Mouse (Mus musculus): ENCODE measurements at regions not wholly inside any gene's neighbourhood (a gene's known extent, or its start where the extent isn't known, plus 50 kb on each side); places are given as distances from the start of the nearest gene placed in this dataset.
"Not testable (repeated sequence)": the region's sequence is repeated elsewhere in the genome, so short reads cannot be mapped to it uniquely, and the experiment has no call there.

DNA sequence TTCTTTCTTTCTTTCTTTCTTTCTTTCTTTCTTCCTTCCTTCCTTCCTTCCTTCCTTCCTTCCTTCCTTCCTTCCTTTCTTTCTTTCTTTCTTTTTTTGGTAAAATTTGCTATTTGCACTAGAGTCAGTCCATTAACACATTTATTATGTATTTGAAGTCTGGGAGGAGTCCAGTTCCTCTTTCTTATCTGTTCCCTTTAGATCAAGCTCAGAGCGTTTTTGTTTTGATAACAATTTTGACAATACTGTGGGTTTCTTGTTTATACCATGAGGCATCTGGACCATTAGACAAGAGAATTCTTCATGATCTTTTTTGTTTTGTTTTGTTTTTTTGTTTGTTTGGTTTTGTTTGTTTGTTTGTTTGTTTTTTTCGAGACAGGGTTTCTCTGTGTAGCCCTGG lies 52.3 kb upstream of the Cttnbp2 start:
- not testable (repeated sequence) for ATAC-seq (replicated peaks; ENCODE audit: low read depth, poor library complexity, severe bottlenecking)

DNA sequence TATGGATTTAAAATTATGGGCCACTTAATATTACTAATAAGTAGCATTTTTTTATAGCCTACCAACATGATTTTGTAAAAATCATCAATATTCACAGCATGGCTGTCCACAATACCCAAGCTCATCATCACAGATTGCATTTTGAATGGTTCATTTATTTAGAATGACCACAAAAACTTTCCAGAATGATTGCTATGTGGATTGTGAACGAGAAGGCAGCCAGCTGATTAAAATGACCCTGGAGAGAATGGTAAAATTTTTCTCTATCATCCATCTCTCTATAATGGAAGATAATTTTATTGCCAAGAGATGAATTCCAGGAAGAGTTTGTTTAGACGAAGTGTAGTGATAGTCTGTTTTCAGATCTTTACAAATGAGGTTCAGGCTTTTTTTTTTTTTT lies 54.6 kb upstream of the Cttnbp2 start:
- ATAC-seq (replicated peaks; ENCODE audit: low read depth, poor library complexity, severe bottlenecking), result no peak

DNA sequence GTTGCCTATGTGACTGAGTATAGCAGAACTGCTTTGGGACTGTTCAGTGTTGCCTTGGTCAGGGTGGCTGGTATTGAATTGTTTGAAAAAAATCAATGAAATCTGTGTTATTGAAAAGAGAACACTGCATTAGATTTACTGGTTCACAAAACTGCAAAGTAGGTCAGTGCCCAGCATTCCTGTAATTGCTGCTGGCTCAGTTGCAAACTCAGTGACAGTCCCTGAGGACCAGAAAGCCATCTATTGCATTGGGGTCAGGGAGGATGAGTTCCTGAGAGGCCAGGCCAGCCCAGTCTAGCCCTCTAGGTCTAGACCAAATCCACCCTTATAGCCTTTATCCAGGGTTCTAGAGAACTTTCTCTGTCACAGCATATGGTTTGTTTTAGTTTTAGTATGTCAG lies 63.9 kb upstream of the Cttnbp2 start:
- ATAC-seq (replicated peaks; ENCODE audit: low read depth, poor library complexity, severe bottlenecking), result no peak

DNA sequence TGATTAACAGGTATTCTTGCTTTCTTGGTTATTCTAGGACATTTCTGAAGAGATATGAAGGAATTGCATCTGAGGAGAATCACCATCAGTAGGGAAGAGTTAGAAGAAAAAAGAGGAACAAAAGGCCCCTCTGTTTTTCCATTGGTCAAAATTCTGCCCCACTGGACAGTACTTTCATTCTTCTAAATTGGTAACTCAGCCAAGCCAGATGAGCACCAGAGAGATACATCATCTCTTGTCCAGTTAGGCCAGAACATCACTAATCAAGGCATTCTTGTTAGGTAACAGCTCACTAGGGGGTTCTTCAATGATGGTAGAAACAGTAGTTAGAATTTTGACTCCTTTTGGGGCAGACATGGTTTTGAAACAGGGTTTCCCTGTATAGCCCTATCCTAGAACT lies 74.8 kb upstream of the Cttnbp2 start:
- ATAC-seq (replicated peaks; ENCODE audit: low read depth, poor library complexity, severe bottlenecking), result no peak

DNA sequence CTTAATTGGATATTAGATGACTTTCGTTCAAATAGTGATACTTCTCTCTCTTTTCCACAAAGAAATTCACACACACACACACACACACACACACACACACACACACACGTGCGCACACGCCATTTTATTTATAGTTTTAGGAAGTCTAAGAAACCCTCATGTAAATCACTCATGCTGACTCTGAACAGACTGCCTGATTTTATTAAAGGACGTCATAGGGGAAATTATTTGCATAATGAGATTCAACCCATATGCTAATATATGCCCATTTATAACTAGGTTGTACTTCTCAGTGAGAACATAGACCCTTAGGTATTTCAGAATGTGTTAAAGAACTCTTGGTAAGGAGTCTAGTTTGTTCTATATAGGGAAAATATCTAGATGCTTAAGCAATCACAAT lies 82.0 kb upstream of the Cttnbp2 start:
- ATAC-seq (replicated peaks; ENCODE audit: low read depth, poor library complexity, severe bottlenecking), result no peak

DNA sequence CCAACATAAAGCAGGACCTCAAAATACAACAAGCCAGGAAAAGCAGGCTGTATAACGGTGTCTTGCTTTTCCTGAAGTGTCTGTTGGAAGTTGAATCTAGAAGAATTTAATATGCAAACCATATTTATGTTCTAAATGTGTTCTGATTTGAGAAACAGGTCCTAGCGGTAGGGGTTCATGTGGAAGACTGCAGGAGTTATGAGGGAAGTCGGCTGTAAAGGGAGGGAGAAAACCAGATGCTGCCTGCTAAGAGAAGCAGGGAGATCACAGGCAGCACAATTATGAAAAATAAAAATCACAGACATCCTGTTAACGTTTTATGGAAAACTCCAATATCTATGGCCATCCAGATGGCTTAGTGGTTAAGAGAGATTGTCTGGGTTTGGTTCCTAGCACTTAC lies 85.0 kb upstream of the Cttnbp2 start:
- no peak for ATAC-seq (replicated peaks; ENCODE audit: low read depth, poor library complexity, severe bottlenecking)

DNA sequence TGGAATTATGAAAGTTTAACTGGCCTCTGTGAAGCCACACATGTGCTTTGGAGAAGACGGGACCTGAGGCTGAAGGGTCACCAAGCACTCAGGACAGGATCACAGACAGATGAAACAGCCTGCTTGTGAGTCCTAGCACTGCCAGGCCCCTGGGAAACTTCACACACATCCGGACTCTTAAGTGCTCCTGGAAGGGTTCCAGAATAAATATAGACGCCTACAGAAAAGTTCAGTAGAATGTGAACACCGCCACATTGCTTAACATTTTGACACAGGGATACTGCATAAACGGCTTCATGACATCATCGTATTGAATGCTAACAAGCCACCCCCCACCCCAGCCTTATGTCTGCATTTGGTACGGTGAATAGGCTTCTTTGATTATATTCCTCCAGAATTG lies 87.3 kb upstream of the Cttnbp2 start:
- ATAC-seq (replicated peaks; ENCODE audit: low read depth, poor library complexity, severe bottlenecking), result no peak

DNA sequence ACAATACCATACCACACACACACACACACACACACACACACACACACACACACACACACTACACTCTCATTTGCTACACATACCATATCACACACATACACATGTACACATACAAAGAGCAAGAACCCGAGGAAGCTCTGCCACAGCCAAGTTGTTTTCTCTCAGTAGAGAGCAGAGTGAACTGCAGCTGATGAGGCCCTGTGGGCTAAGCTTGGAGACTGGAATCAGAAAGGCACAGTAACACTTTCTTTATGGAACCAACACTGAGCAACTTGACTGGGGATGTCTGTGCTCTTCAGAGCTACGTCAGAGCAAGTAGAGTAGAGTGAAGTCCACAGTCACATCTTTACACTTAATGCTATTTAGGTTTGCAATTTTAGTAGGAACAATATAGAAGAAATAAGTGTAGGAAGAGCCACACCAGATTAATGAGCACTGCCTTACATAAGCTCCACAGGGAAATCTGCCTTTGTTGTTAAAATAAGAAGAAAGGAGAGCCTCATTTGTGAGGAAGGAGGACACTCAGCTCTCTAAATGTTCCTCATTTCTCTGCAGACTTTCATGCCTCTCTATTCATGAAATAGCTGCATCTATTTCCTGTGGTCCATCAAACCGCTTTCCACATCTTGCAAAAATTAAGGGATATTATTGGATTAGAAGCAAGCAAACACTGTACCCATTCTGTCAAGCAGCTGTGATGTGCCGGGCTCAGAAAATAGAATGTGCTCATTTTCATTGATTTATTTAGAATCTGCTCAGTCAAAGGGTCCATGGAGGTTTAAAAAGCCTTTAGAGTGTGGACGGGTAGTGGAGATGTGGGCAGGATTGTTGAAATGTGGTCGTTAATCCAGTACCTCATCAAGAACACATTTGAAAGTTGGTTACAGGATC lies 107.0 kb upstream of the Cttnbp2 start:
- ATAC-seq (replicated peaks; ENCODE audit: low read depth, poor library complexity, severe bottlenecking), result no peak

DNA sequence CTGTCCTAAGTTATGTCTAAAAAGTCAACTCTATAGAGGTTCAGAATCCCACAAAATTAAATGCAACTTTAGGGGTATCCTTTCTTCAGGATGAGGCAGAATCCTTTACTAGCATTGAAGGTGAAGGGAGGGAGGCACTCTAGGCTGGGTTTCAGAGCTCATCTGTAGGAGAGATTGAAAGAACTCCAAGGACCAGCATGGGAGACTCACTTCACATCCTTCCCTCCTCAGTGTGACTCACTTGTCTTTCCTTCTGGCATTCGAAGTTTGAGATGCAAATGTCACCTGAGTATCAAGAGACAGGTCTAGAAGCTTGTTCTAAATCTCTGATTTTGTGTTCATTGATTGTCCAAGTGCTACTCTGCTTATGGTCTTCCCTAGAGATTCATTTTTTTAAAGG lies 113.9 kb upstream of the Cttnbp2 start:
- no peak for ATAC-seq (replicated peaks; ENCODE audit: low read depth, poor library complexity, severe bottlenecking)

DNA sequence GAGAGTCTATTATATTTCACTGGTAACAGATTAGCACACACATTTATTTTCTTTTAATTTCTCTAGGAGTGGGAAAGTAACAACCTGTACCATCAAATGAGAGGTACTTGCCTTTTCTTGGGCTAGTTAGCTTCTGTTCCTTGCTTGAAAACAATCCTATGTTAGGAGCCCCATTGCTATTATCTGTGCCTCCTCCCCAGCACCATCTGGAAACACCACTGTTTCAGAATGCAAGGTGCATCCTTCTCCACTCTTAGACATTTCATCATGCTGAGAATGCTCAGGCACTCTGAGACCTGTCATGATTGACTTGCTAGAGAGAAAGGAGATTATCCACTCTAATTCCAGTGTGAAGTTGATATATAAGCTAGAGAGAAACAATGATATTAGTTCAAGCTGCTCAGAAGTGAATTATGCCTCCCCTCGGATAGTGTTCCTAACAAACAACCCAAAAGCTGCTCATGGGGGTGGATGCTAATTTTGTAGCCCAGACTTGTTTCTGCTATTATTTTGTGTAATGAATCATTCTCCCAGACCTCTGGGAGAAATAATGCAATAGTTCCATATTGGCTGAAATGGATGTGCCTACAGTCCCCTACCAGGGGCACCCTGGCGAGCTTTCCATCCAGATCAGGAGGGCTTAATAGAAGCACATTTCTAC lies 119.0 kb upstream of the Cttnbp2 start:
- no peak for ATAC-seq (replicated peaks; ENCODE audit: low read depth, poor library complexity, severe bottlenecking)

DNA sequence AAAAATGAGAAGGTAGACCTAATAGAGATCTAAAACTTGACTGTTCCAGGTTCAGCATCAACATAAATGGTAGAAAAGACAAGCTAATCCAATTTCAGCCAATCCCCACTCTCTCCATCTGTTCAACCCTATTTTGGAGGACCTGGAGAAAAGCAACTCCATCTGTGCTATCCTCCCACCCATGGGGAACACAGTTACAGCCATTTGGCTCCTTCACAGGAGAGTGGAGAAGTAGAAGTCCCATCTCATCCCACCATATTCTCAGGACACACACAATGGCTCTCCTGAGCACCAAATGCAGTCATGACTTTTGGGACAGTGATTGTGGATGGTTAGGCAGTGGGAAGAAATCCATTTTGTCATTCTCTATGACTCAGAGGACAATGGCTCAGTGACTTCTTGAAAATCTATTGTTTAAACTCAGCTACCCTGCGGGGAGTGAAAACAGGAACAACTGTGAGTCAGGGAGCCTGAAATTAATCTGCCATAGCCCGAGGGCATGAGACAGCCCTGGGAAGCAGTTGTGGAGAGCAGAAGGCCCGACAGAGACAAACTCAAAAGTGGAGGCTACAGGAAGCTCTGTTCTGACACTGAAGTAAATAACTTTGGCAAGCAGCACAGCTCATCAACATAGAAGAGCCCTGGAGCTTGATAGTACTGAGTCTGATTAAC lies 125.2 kb upstream of the Cttnbp2 start:
- no peak for ATAC-seq (replicated peaks; ENCODE audit: low read depth, poor library complexity, severe bottlenecking)

DNA sequence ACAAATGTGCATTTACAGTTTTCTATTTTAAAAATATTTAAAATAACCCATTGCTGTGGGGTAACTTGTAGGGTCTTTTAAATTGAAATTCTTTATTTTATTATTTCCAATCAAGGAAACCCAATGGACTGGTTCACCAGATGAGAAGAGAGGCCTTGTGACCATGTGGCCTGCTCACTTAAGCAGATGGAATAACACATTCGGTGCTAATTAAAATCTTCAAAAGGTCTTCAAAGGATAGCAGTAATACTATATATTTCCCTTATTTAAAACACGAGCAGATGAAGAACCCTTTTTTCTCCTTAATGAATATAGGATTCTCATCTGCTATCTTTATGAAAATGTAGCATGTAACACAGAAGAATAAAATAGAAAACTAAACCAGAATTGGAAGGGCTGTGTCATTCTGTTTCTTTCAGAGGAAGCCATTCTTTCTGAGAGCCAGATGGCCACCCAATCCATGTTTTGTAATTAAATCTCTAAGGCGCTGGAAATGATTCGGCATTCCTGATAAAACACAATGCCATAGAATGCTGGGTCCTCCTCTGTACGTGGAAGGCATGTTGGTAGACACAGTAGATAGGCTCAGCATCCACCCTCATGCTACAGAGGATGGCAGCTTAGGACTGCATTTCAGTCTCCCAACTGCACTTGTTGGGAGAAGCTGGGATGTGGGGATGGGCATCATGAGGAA lies 134.4 kb upstream of the Cttnbp2 start:
- ATAC-seq (replicated peaks; ENCODE audit: low read depth, poor library complexity, severe bottlenecking), result no peak

DNA sequence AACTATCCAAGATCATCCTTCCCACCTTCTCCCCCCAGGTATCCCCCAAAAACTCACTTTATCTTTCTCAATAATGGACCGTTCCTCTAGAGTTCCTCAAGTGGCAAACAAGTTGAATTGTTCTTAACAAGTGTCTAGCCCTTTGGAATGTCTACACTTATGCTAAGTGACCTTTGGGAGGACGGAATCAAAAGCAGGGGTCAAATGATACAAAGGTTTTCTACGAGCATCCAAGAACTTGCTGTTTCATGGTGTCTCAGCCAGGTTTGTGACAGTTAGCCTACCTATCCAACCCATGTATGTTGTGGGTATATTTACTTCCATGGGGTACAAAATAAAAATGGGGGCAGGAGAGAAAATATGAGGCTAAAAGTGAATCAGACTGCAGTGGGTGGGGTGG lies 136.7 kb upstream of the Cttnbp2 start:
- no peak for ATAC-seq (replicated peaks; ENCODE audit: low read depth, poor library complexity, severe bottlenecking)

DNA sequence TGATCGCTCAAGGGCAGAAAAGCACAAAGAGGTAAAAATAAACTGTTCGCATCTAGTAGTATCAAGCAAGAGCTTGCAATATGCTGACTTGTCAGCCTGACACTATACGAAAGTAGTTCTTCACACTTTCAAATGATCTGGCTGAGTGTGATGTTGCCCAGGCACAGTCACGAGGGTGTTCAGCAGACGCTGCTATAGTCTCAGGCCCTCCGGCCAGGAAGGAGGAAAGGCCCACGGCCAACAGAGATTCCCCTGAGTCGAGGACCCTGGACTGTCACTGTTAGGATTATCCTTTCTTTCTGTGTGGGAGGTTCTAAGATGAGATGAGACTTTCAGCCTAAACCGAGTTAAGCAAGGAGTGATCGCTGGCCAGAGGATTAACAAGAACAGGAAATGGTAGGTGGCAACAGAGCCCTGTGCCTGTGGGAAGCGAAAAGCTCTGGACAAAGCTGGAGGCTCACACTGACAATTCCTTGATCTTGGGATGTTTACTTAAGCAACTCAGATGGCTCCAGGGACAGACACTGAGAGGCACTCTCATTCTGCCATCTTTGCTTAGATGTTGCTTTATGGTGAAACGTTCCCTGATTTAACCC lies 137.5 kb upstream of the Cttnbp2 start:
- ATAC-seq (replicated peaks; ENCODE audit: low read depth, poor library complexity, severe bottlenecking), result no peak

DNA sequence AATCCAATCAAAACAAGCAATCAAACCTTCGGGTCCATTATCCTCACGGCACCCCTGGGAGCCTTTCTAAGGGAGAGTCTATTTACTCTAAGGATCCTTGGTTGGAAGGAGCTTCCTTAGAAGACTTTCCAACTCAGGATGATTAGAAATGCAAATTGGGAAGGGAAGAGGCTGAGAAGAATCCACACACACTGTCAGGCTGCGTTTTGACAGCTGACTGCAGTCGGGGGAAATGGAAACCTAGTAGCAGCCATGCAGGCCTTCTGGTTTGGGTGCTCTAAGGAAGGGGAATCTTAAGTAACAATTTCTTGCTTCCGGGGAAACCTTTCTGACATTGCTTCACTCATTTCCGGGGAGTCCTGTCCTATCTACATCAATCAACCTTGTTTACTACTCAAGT lies 139.6 kb upstream of the Cttnbp2 start:
- no peak for ATAC-seq (replicated peaks; ENCODE audit: low read depth, poor library complexity, severe bottlenecking)

DNA sequence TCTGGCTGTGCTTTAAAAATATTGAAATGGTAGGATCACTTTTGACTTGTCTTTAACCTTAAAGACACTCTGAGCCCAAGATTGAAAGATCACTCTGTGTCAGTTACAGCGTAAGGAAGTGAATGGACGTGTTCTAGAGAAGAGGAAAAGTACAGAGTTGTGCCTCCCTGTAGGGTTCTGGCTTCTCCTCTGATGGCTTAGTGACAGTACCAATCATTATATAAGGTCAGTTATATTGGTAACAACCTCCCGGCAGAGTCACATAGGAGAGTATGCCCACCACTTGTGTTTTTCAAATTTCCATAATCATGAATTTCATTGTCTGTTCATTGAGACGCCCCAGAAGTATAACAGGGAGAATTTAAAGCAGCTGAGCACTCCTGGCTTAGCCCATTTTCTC lies 141.6 kb upstream of the Cttnbp2 start:
- ATAC-seq (replicated peaks; ENCODE audit: low read depth, poor library complexity, severe bottlenecking), result no peak

DNA sequence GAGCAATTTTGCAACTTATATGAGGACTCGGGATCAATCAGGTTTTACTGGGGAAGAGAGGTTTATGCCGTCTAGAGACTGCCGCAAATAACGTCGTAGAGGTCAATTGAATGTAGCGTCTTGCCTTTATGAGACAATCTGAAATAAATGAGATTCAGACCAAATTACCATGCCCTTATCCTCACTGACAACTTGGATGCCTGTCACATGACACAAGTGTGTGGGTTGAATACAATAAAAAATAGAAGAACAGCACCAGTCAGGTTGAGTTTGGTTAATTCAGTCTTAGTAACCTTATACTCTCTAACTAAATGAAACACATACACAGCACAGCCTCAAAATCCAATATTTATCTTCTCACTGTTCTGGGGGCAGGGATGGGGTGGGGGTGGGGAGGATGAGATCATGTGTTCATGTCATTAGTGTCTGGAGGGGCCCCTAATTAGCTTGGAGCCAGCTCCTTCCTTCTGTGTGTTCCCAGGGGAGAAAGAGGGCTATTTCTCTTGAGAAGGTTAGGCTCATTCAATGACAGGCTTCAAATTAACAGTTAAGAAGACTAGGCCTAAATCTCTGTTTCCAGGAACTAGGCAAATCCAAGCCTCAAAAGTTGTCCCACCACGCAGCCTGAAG lies 142.2 kb upstream of the Cttnbp2 start:
- ATAC-seq (replicated peaks; ENCODE audit: low read depth, poor library complexity, severe bottlenecking), result no peak

DNA sequence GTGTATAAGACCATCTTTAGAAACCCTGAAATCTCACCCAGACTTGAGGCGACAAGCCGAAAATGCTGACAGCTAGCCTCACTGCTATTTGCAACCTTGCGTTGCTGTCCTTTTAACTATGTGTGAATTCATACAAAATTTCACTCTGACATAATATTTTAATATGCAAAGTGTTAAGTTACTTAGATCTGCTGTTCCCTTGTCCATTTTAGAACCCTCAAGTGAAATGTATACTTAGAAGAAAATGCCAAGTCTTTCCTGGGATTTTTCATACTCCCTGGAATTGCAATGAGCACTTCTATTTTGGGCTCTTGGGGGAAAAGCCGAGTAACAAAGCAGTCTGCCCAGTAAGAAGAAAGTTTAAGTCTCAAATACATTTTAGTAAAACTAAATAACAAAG lies 150.0 kb upstream of the Cttnbp2 start:
- no peak for ATAC-seq (replicated peaks; ENCODE audit: low read depth, poor library complexity, severe bottlenecking)

DNA sequence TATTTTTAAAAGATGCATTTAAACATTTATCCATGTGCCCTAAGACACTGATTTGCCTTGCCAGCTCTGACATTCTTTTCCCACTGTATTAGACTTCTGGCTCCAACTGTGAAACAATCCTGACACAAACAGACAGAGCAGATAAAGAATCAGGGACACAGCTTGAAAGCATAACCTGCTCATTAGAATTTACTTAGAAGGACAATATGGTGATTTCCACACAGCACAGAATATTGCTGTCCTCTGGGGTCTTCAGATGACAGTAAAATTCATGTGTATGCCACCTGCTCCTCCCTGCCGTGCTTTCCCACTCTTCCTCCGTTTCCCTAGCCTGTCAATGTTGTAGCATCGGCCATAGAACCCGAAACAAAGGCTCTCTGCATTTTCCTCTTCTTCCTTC lies 151.3 kb upstream of the Cttnbp2 start:
- ATAC-seq (replicated peaks; ENCODE audit: low read depth, poor library complexity, severe bottlenecking), result no peak

DNA sequence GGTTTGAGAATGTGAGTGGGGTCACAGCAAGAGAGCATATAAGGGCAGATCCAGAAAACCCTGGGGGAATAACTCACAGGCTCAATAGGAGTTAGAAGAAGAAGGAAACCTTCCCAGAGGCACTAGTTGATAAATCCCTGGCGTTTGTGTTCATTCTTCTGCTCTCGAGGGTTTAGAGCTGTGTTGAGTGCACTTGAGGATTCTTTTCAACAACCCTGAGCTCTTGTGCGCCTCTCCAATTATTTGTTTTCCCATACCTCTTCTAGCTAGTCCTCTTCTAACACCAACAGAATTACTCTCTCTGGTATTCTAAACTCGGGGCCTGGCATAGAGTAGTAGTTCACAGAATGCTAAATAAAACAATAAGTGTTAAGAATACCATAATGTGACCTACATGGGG lies 151.9 kb upstream of the Cttnbp2 start:
- no peak for ATAC-seq (replicated peaks; ENCODE audit: low read depth, poor library complexity, severe bottlenecking)
